Mouse (Mus musculus): ENCODE measurements around the gene Pecam1. TPM values are rescaled to one million over a fixed set of nuclear protein-coding genes. Genes with fewer than 3 reads are reported as not detected.
"Not testable (repeated sequence)": the region's sequence is repeated elsewhere in the genome, so short reads cannot be mapped to it uniquely, and the experiment has no call there.

Gene Pecam1
- polyA plus RNA-seq, 1 experiment from 2014 or later: 20.2 TPM

DNA sequence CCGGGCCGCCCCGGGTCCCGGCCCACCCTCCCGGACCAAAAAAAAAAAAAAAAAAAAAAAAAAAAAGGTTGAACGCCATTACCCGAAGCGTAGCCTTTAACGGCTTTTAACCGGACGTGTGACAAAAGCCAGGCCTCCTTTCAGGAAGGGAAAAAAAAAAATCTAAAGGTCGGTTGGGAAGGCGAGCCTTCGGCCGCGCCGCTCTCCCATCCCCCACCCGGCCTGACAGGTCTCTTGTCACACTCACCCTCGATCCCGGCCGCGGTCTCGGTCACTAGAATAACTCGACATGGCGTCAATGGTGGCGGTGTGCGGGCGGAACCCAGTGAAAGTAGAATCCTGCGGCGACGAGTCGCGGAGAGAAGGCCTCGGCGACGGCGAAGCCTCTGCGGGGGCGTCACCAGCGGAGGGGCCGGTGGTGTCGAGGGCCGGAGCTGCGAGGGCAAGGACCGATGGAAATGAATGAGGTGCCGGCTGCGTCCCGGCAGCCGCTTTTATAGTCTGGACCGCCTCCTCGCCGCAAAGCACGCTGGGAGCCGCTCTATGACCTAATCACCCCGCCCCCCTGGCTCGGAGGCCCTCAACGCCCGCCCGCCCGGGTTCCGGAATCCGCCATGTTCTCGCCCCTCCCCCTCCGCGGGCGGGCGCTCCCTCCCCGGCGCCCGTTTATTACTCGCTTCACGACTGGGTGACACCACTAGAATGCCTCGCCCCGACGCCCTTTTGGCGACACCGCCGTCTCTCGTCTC is 37.8 kb upstream of the Pecam1 start:
- TF ChIP-seq EP300 (optimal IDR thresholded peaks at IDR 0.05) (no peak), CTCF (IDR thresholded peaks at IDR 0.05; ENCODE audit: low read depth) (no peak)
- ATAC-seq (ENCODE audit: low FRiP score, low TSS enrichment) (peak; percentile 84), DNase-seq (ENCODE audit: low spot score) (peak; percentile 99)
- Histone ChIP-seq H3K4me3 (ENCODE audit: low read depth, low read length) (peak overlapping the region; percentile 93), H3K27me3 (ENCODE audit: control insufficient read depth, insufficient read depth, low read length) (no peaks in the 10 kb centered on the region), H3K27ac (replicated peaks) (peak overlapping the region; percentile 100), H3K4me1 (replicated peaks; ENCODE audit: control insufficient read depth, insufficient read depth) (no peaks in the 10 kb centered on the region), H3K36me3 (ENCODE audit: control insufficient read depth, insufficient read depth, low read length) (peaks cover 16% of the 10 kb centered on the region), H3K9me3 (ENCODE audit: control insufficient read depth, low read length) (no peaks in the 10 kb centered on the region), H3K4me2 (replicated peaks; ENCODE audit: low read depth) (peak overlapping the region; percentile 68), H3K9ac (ENCODE audit: low read length) (peak overlapping the region; percentile 100)
- under 1% methylated on average over 61 of the region's 79 CpGs for WGBS

DNA sequence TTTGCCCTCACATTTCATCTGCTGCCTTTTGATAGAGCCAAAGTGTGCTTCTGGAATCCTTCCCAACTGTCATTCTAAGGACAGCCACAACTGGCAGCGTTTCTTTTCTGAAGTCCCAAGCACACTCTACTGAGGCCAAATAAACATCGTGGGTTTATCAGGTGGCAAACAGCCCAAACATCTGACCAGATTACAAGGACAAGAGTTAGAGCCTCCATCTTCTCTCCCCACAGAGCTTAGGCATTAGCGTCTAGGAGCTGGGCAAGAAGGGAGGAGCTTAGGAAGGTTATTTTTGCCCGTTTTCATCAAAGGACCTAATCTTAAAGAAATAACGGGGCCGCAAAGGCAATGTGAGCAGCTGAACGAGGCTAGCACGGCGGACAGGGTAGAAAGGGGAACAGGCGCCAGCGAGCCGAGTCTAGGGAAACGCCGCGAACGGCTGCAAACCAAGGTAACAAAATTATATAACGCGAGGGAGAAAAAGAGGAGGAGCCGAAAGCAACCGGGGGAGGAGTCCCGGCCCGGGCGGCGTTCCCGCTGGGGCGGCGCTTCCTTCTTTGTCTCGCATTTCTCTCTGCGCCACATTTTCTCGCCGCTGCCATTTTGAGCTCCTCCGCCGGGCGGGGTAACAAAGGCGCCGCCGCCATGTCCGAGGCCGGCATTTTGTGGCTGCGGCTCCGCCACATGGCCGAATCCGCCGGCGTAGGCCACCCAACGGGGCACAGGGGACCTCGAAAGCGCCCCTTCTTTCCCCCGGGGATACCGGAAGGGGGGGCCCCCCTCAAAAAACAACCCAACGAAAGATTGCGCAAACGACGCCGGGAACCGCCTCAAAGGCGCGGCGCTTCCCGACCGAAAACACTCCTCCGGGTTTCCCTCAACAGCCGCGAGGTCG is 37.0 kb upstream of the Pecam1 start:
- H3K4me3 ChIP-seq (ENCODE audit: low read depth, low read length): peak overlapping the region; percentile 93
- peaks cover 24% of the 10 kb centered on the region for H3K36me3 ChIP-seq (ENCODE audit: control insufficient read depth, insufficient read depth, low read length)
- ATAC-seq (ENCODE audit: low FRiP score, low TSS enrichment) (peak; percentile 58), DNase-seq (ENCODE audit: low spot score) (peak; percentile 94)
- H3K9me3 ChIP-seq (ENCODE audit: control insufficient read depth, low read length): no peaks in the 10 kb centered on the region
- H3K27me3 ChIP-seq (ENCODE audit: control insufficient read depth, insufficient read depth, low read length): no peaks in the 10 kb centered on the region
- TF ChIP-seq CTCF (IDR thresholded peaks at IDR 0.05; ENCODE audit: low read depth) (no peak), EP300 (optimal IDR thresholded peaks at IDR 0.05) (no peak)
- no peaks in the 10 kb centered on the region for H3K4me1 ChIP-seq (replicated peaks; ENCODE audit: control insufficient read depth, insufficient read depth)
- H3K9ac ChIP-seq (ENCODE audit: low read length): peak overlapping the region; percentile 100
- H3K27ac ChIP-seq (replicated peaks): peak overlapping the region; percentile 100
- H3K4me2 ChIP-seq (replicated peaks; ENCODE audit: low read depth): peak overlapping the region; percentile 58
- WGBS: under 1% methylated on average over 61 of the region's 65 CpGs

DNA sequence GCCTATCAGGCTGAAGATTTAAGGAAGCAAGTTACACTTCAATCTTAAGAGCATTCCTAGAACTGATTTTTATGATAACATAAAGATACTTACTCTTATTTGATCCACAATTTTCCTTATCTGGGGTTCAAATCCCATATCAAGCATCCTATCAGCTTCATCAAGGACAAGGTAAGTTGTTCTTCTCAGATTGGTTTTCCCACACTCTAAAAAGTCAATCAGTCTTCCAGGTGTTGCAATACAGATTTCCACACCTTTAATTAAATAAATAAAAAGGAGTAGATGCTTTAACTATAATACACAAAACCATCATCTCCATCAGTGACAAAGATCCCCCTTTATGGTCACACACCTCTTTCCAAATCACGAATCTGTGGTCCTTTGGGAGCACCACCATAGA is 34.6 kb upstream of the Pecam1 start:
- no peak overlapping the region for H3K27ac ChIP-seq (replicated peaks)
- H3K9me3 ChIP-seq (ENCODE audit: control insufficient read depth, low read length): no peaks in the 10 kb centered on the region
- no peaks in the 10 kb centered on the region for H3K27me3 ChIP-seq (ENCODE audit: control insufficient read depth, insufficient read depth, low read length)
- H3K36me3 ChIP-seq (ENCODE audit: control insufficient read depth, insufficient read depth, low read length): peaks cover 30% of the 10 kb centered on the region
- WGBS: 65% methylated on average over 1 of the region's 1 CpGs
- TF ChIP-seq CTCF (IDR thresholded peaks at IDR 0.05; ENCODE audit: low read depth) (no peak), EP300 (optimal IDR thresholded peaks at IDR 0.05) (no peak)
- H3K4me1 ChIP-seq (replicated peaks; ENCODE audit: control insufficient read depth, insufficient read depth): no peaks in the 10 kb centered on the region
- H3K4me3 ChIP-seq (ENCODE audit: low read depth, low read length): no peak overlapping the region
- no peak overlapping the region for H3K9ac ChIP-seq (ENCODE audit: low read length)
- no peak overlapping the region for H3K4me2 ChIP-seq (replicated peaks; ENCODE audit: low read depth)
- DNase-seq (ENCODE audit: low spot score): no peak
- no peak for ATAC-seq (ENCODE audit: low FRiP score, low TSS enrichment)

DNA sequence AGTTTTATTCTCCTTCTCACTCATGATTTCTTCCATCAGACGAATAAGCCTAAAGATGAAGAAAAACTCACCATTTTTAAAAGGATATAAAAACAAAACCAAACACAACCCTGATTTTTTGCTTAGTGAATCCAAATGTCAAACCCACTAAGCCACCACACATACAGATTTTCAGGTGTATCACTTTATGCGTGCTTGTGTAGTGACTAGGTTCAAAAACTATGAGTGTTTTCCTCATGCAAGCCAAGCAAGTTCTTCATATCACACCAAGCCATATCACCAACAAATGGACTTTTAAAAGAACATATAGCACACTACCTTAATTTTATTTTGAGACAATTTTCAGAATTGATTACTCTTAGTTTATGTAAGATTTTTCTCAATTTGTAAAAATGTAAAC is 34.0 kb upstream of the Pecam1 start:
- H3K9ac ChIP-seq (ENCODE audit: low read length): no peak overlapping the region
- peaks cover 30% of the 10 kb centered on the region for H3K36me3 ChIP-seq (ENCODE audit: control insufficient read depth, insufficient read depth, low read length)

GRCm38 (mm10) chr11:106782841-106783764 is 32.7 kb upstream of the Pecam1 start:
- no peaks in the 10 kb centered on the region for H3K27me3 ChIP-seq (ENCODE audit: control insufficient read depth, insufficient read depth, low read length)
- ATAC-seq (ENCODE audit: low FRiP score, low TSS enrichment) (no peak), DNase-seq (ENCODE audit: low spot score) (no peak)
- H3K9ac ChIP-seq (ENCODE audit: low read length): no peak overlapping the region
- no peak overlapping the region for H3K4me3 ChIP-seq (ENCODE audit: low read depth, low read length)
- H3K27ac ChIP-seq (replicated peaks): no peak overlapping the region
- TF ChIP-seq CTCF (IDR thresholded peaks at IDR 0.05; ENCODE audit: low read depth) (no peak), EP300 (optimal IDR thresholded peaks at IDR 0.05) (no peak)
- H3K4me1 ChIP-seq (replicated peaks; ENCODE audit: control insufficient read depth, insufficient read depth): no peaks in the 10 kb centered on the region
- no peaks in the 10 kb centered on the region for H3K9me3 ChIP-seq (ENCODE audit: control insufficient read depth, low read length)
- WGBS: 67% methylated on average over 9 of the region's 9 CpGs
- peaks cover 30% of the 10 kb centered on the region for H3K36me3 ChIP-seq (ENCODE audit: control insufficient read depth, insufficient read depth, low read length)
- no peak overlapping the region for H3K4me2 ChIP-seq (replicated peaks; ENCODE audit: low read depth)

More for the DNA sequence above, 34.0 kb upstream of the Pecam1 start:
- Histone ChIP-seq H3K9me3 (ENCODE audit: control insufficient read depth, low read length) (no peaks in the 10 kb centered on the region), H3K27me3 (ENCODE audit: control insufficient read depth, insufficient read depth, low read length) (no peaks in the 10 kb centered on the region), H3K4me2 (replicated peaks; ENCODE audit: low read depth) (no peak overlapping the region), H3K4me1 (replicated peaks; ENCODE audit: control insufficient read depth, insufficient read depth) (no peaks in the 10 kb centered on the region), H3K4me3 (ENCODE audit: low read depth, low read length) (no peak overlapping the region), H3K27ac (replicated peaks) (no peak overlapping the region)
- ATAC-seq (ENCODE audit: low FRiP score, low TSS enrichment) (no peak), DNase-seq (ENCODE audit: low spot score) (no peak)
- WGBS: 76% methylated on average over 2 of the region's 2 CpGs
- no peak for TF ChIP-seq CTCF (IDR thresholded peaks at IDR 0.05; ENCODE audit: low read depth)
- no peak for TF ChIP-seq EP300 (optimal IDR thresholded peaks at IDR 0.05)

DNA sequence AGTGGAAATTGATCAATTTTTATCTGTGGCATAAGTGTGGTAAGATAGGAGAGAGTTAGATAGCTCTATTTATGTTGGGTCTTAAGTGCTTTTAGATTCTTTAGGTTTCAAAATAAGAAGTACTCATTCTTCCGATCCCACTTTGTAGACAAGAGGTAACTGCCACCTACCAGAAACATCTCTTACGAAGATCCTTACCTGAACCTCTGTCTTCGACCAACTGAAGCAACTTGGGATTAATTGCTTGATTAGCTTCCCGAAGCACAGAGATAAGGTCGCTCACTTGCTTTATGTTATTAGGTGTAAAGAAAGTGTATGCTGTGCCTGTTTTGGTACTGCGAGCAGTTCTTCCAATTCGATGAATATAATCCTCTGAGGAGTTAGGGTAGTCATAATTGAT is 31.8 kb upstream of the Pecam1 start:
- ATAC-seq (ENCODE audit: low FRiP score, low TSS enrichment); H3K4me3 ChIP-seq (ENCODE audit: low read depth, low read length); DNase-seq (ENCODE audit: low spot score); H3K9me3 ChIP-seq (ENCODE audit: control insufficient read depth, low read length); H3K27ac ChIP-seq (replicated peaks); H3K27me3 ChIP-seq (ENCODE audit: control insufficient read depth, insufficient read depth, low read length); H3K4me2 ChIP-seq (replicated peaks; ENCODE audit: low read depth); H3K9ac ChIP-seq (ENCODE audit: low read length); H3K4me1 ChIP-seq (replicated peaks; ENCODE audit: control insufficient read depth, insufficient read depth): not testable (repeated sequence)
- H3K36me3 ChIP-seq (ENCODE audit: control insufficient read depth, insufficient read depth, low read length): peaks cover 30% of the 10 kb centered on the region
- 84% methylated on average over 7 of the region's 7 CpGs for WGBS
